Mouse (Mus musculus): ENCODE data around the gene Heph. TPM values are rescaled to one million over a fixed set of nuclear protein-coding genes. Genes with fewer than 3 reads are reported as not detected.
"Not testable (repeated sequence)": the region's sequence is repeated elsewhere in the genome, so short reads cannot be mapped to it uniquely, and the experiment has no call there.

The Heph gene
- 3.2 and 3.5 TPM in 2 replicates for polyA plus RNA-seq (2012; rRNA removed)

DNA sequence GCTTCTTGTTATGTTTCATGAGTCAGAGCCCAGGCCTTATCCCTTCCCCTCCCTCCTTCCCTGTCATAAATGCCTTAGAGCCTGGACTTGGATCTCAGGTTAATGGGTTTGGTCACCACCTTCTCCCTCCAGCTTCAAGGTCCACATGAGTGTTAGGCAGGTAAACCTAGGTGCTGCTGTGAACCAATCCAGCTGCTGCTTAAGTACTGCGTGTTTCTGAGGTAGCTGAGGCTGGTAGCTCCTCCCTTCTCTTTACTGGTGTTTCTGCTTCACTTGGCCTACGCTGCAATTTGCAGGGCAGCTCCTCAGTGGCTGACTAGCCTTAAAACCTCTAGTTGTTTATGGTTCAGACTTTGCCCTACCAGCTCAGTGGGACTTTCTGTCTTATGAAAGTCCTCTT is at the start of gene Heph:
TSS of gene Heph (plus strand) at position 211 of the 400 bp plus-strand sequence.
- TF ChIP-seq POLR2A (IDR thresholded peaks at IDR 0.05; ENCODE audit: extremely low read depth, insufficient read depth, low read length), result no peak
- TF ChIP-seq CTCF (IDR thresholded peaks at IDR 0.05; ENCODE audit: extremely low read depth, insufficient read depth, low read length), result no peak
- H3K4me3 ChIP-seq (ENCODE audit: insufficient read depth, low read length), result no peak within 1 kb of the TSS

DNA sequence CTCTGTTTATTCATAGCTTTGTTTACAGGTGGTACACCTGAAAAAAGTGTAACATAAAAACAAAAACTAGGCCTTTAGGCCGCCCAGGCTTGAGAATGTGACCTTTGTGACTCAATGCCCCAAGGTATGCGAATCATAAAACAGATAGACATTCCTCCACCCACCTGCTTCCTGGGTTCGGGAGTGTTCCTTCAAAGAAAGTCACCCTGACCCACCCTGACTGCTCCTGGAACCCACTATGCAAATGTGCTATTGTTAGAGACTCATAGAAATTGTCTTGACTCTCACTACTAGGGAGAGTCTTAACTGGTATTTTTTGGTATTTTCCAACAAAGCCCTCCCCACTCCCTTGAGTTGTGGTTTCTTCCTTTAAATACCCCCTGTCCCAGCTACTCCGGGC is 39.8 kb upstream of the Heph start:
- not testable (repeated sequence) for H3K27ac ChIP-seq (ENCODE audit: insufficient read depth, low read length); H3K4me1 ChIP-seq (ENCODE audit: control insufficient read depth, insufficient read depth, low read length); H3K4me3 ChIP-seq (ENCODE audit: insufficient read depth, low read length)

More for the DNA sequence above, at the start of gene Heph:
- Histone ChIP-seq H3K4me1 (ENCODE audit: control insufficient read depth, insufficient read depth, low read length) (no peaks in the 10 kb centered on the region), H3K27ac (ENCODE audit: insufficient read depth, low read length) (no peak within 1 kb of the TSS)

DNA sequence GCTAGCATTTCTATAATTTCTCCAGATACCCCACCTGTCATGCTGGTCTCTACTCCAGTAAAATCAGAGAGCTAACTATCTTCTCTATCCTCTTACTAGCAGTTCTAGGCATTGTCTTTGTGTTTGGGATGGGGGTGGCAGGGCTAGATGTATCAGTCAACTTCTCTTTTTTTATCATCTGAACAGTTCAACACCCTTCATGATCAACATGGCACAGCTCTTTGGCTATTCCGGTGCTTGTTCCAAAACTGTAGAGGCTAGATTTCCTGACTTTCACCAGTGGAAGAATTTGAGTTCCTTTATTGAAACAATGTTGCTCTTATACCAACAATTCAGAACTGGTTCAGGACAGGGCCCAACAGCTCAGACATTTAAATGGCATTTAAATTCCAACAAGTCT is 38.2 kb upstream of the Heph start:
- no peaks in the 10 kb centered on the region for H3K4me1 ChIP-seq (ENCODE audit: control insufficient read depth, insufficient read depth, low read length)
- TF ChIP-seq POLR2A (IDR thresholded peaks at IDR 0.05; ENCODE audit: extremely low read depth, insufficient read depth, low read length) (no peak), CTCF (IDR thresholded peaks at IDR 0.05; ENCODE audit: extremely low read depth, insufficient read depth, low read length) (no peak)
- H3K27ac ChIP-seq (ENCODE audit: insufficient read depth, low read length), result no peak overlapping the region
- H3K4me3 ChIP-seq (ENCODE audit: insufficient read depth, low read length), result no peak overlapping the region

DNA sequence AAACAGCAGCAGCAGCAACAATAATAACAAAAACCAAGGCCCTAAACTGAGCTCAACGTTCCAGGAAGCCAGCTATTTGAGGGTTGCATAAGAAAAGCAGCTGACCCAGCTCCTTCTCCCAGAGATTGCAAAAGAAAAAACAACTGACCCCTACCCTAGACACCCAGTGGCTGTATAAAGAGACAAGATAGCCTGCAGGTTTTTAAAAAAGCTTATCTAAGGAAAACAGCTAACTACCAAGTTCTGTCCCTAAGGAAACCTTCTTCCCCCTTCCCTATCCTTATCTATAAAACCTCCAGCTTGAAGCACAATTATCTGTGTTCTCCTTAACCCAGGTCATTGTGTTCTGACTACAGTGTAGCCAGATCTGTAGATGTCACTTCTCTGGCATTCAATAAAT is 37.4 kb upstream of the Heph start:
- TF ChIP-seq POLR2A (IDR thresholded peaks at IDR 0.05; ENCODE audit: extremely low read depth, insufficient read depth, low read length) (no peak), CTCF (IDR thresholded peaks at IDR 0.05; ENCODE audit: extremely low read depth, insufficient read depth, low read length) (no peak)
- Histone ChIP-seq H3K4me1 (ENCODE audit: control insufficient read depth, insufficient read depth, low read length) (no peaks in the 10 kb centered on the region), H3K4me3 (ENCODE audit: insufficient read depth, low read length) (no peak overlapping the region), H3K27ac (ENCODE audit: insufficient read depth, low read length) (no peak overlapping the region)

DNA sequence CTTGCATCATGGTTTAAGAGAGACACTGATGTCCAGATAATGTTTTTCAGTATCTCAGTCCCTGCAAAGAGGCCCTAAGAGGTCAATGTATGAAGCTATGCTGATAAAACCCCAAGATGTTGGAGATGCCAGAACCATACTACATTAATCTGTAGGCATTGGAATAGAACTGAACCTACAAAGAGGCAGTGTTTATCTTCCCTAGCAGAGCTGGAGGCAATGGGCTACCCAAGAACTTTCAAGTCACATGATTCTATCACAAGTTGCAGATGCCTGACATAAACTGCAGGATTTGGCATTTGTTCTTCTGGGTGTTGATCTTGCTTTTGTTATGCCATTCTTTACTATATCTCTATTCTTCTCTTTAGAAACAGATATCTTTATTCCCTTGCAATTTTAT is 35.8 kb upstream of the Heph start:
- TF ChIP-seq POLR2A (IDR thresholded peaks at IDR 0.05; ENCODE audit: extremely low read depth, insufficient read depth, low read length) (no peak), CTCF (IDR thresholded peaks at IDR 0.05; ENCODE audit: extremely low read depth, insufficient read depth, low read length) (no peak)
- Histone ChIP-seq H3K27ac (ENCODE audit: insufficient read depth, low read length) (no peak overlapping the region), H3K4me1 (ENCODE audit: control insufficient read depth, insufficient read depth, low read length) (no peaks in the 10 kb centered on the region), H3K4me3 (ENCODE audit: insufficient read depth, low read length) (no peak overlapping the region)

DNA sequence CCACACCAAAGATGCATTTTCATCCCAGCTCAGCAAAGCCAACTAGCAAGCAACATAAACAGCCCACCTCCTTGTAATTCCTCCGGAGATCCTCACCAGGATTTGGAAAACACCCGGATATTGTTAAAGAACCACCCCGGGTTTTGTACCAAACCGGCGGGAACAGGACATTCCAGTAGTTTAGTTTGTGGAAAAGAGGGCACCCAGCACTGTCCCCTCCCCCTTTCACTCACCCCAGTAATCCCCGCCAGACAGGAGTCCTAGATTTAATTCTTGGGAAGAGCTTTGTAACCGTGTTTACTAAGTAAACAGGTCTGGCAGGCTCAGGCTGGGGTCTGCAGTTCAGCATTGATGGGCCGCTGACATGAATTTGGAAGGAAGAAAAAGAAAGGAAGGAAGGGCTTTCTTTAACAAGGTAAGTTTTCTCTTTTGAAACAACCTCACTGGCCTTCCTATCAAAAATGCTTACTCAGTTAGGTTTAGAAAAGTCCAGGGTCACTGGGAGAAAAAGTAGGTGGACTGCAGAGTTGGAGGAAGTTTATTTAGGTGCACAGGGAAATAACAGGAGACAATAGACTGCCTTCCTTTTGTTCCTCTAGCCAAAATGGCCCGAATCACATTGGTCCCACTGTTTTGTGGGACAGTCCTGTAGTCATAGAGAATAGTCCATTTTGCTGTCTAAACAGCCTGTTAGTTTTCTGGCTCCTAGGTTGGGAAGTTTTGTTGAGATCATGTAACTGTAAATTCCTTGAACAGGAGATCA is 1.2 kb downstream of the Heph start, which contains the start of gene Hsf3:
TSS of gene Hsf3 (minus strand) at position 94 of the 763 bp plus-strand sequence.
- Histone ChIP-seq H3K4me1 (ENCODE audit: control insufficient read depth, insufficient read depth, low read length) (no peaks in the 10 kb centered on the region), H3K4me3 (ENCODE audit: insufficient read depth, low read length) (no peak within 1 kb of the TSS), H3K27ac (ENCODE audit: insufficient read depth, low read length) (no peak within 1 kb of the TSS)
- TF ChIP-seq CTCF (IDR thresholded peaks at IDR 0.05; ENCODE audit: extremely low read depth, insufficient read depth, low read length), result no peak
- TF ChIP-seq POLR2A (IDR thresholded peaks at IDR 0.05; ENCODE audit: extremely low read depth, insufficient read depth, low read length), result no peak

DNA sequence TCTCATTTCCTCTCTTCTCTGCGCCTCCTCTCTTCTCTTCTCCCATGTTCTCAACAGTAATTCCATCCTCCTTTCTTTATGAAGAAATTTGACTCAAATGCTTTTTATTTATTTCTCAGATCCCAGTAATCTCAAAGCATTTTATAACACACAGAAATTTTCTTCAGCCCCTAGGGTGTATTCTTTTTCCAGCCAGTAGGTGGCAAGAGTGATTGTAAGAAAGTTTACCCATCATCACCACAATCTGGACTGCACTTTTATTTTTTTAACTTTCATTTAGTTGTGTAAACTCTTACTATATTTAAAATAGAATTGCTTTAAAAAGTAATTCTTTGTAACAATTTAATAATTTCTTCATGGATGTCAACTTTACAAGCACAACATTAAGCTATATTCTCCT is 46.4 kb downstream of the Heph start:
- Histone ChIP-seq H3K4me3 (ENCODE audit: insufficient read depth, low read length) (no peak overlapping the region), H3K27ac (ENCODE audit: insufficient read depth, low read length) (no peak overlapping the region), H3K4me1 (ENCODE audit: control insufficient read depth, insufficient read depth, low read length) (no peaks in the 10 kb centered on the region)
- TF ChIP-seq CTCF (IDR thresholded peaks at IDR 0.05; ENCODE audit: extremely low read depth, insufficient read depth, low read length) (no peak), POLR2A (IDR thresholded peaks at IDR 0.05; ENCODE audit: extremely low read depth, insufficient read depth, low read length) (no peak)

Other genes starting within 250 kb of the Heph start
- not detected in 2 replicates for gene Vsig4, start 161.9 kb upstream of the Heph start, polyA plus RNA-seq (2012; rRNA removed)
- gene Hsf3, start 935 bp downstream of the Heph start, polyA plus RNA-seq (2012; rRNA removed), result 0.09 and 0.15 TPM in 2 replicates

Measured in cortical plate, adult 2 months (tissue).